Mouse (Mus musculus) small intestine, adult 10 weeks (tissue): ENCODE results near the gene Olfr1200. TPM values are rescaled to one million over a fixed set of nuclear protein-coding genes. Genes with fewer than 3 reads are reported as not detected.

Experiments used
- polyA plus RNA-seq: library from polyadenylated mRNA; stranded (reverse); fragments of 350-450 nt; fragmentation: Illumina TruSeq; extraction: RNeasy Lipid Tissue Mini Kit (QIAGEN cat#74804); gene quantifications from one replicate; pipeline ENCODE4 v1.2.3, GENCODE M21; 2014; ENCODE audit warnings: low replicate concordance

Gene Olfr1200
- polyA plus RNA-seq: not detected

DNA sequence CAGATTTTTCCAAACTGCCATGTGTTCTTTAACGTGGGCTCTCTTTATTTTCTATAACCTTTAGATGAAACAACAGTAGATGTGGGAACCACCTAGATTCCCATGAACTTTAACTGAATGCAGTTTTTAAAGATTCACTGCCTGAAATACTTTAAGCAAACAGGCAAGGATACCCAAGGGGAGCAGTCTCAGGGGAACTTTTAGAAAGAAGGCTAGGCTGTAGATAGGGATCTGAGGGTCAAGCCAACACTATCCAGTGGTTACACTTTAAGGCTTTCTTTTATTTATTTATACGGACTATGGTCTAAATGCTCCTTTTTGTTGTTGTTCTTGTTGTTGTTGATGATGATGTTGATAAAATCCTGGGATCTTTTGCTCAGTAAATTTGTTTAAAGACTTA lies at the start of gene Olfr1200:
Gene Olfr1200, minus strand, starts transcription at position 101 of the 400 bp plus-strand sequence.

DNA sequence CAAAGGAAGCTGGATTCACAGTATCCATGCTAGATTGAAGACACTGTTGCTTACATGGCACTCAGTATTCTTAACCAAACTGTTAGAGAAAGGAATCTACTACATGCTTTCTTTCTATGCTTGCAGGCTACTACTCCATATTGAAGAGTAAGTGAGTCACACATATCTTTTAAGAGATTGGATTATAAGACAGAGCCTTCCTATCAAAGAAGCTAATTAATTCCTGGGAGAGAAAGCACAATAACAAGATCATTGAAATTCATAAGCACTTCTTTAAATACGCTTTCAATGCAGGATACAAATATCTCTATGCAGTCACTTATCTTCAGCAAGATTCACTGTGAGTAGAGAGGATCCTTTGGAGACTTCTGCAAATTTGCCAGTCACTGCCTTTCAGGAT lies 43.9 kb upstream of the Olfr1200 start, which contains the start of gene Olfr1202:
Gene Olfr1202, plus strand, starts transcription at position 301 of the 400 bp plus-strand sequence.

DNA sequence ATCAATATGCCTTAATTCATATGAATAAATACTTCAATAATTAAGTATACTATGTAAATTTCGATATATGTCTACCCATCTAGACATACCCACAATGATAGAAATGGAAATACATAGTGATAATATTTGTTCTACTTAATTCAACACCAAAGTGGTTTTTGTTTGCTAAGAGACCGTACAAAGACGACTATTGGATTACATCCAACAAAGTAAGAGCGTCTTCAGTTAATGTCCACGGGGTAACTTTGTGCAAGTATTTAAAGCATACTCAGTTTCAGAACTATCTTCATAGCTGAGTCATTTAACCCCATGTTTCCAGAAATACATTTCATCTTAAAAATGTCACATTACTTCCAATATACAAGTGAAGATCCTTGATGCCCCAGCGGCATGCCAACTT lies 22.4 kb upstream of the Olfr1200 start, which contains the start of gene Olfr1201:
Gene Olfr1201, plus strand, starts transcription at position 301 of the 400 bp plus-strand sequence.

DNA sequence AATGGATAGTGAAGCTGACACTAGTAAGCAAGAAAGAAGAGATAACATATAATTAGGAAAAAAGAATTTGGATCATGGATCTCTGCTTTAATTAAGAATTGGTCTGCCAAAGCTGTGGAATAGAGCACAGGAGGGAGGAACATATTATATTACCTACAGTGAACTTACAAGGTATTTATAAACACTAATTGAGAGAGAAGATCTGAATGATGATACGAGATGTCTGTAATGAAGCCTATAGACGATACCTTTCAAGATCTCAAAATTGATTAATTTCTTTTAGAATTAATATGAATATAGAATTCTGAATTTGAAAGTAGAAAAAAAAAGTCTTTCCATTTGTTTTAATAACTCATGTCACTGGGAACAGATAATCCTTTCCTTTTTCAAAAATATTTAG lies 9.9 kb downstream of the Olfr1200 start, which contains the start of gene Olfr1199:
Gene Olfr1199, minus strand, starts transcription at position 101 of the 400 bp plus-strand sequence.

DNA sequence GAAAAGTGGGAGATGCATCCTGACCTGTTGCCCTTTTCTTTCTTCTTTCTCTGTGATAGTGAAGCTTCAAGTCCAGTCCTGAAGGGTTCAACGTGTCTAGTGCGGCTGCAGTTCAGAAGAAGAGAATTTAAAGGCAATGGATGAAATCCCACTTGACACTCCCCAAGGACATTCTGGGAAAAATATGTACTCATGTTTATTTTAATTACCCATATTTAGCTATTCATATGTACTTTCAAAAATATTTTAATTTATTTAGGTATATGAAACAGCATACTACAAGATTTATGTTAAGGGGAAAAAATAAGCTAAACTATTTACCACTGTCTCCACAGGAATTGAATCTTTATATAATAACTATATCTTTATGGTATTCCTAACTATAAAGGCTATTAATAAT lies 19.0 kb downstream of the Olfr1200 start, which contains the start of gene Olfr1198:
Gene Olfr1198, minus strand, starts transcription at position 101 of the 400 bp plus-strand sequence.

DNA sequence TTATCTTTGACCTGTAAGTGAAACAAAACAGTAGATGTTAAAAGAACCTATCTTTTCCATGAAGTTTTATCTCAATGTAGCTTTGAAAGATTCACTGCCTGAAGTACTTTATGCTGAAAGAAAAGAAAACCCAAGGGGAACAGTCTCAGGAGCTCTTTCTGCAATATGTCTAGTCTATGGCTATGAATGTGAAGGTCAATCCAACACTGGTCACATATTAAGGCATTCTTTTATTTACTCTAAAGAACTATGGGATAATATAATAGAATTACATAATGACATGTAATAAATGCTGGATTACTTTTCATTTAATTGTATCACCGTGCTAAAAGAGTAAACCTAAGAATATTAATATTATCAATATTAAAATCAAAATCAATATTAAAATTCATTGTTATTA lies 38.0 kb downstream of the Olfr1200 start, which contains the start of gene Olfr1197:
Gene Olfr1197, minus strand, starts transcription at position 101 of the 400 bp plus-strand sequence.

Other genes with a start within 250 kb of the Olfr1200 start
- not detected for gene Olfr1188, start 213.6 kb downstream of the Olfr1200 start, polyA plus RNA-seq
- gene Olfr1189, start 184.0 kb downstream of the Olfr1200 start, polyA plus RNA-seq: not detected
- not detected for gene Olfr1191-ps1, start 129.9 kb downstream of the Olfr1200 start, polyA plus RNA-seq
- gene Olfr1192-ps1, start 122.0 kb downstream of the Olfr1200 start, polyA plus RNA-seq: not detected
- gene Olfr1193, start 94.9 kb downstream of the Olfr1200 start, polyA plus RNA-seq: not detected
- not detected for gene Olfr1195, start 81.3 kb downstream of the Olfr1200 start, polyA plus RNA-seq
- not detected for gene Olfr1196, start 65.9 kb downstream of the Olfr1200 start, polyA plus RNA-seq
- not detected for gene Olfr1197, start 38.1 kb downstream of the Olfr1200 start, polyA plus RNA-seq
- gene Olfr1198, start 19.1 kb downstream of the Olfr1200 start, polyA plus RNA-seq: not detected
- not detected for gene Olfr1199, start 10.0 kb downstream of the Olfr1200 start, polyA plus RNA-seq
- not detected for gene Olfr1201, start 22.5 kb upstream of the Olfr1200 start, polyA plus RNA-seq
- not detected for gene Olfr1202, start 44.0 kb upstream of the Olfr1200 start, polyA plus RNA-seq
- gene Olfr1205, start 59.2 kb upstream of the Olfr1200 start, polyA plus RNA-seq: not detected
- gene Olfr1204, start 78.8 kb upstream of the Olfr1200 start, polyA plus RNA-seq: not detected
- not detected for gene Olfr1206, start 92.7 kb upstream of the Olfr1200 start, polyA plus RNA-seq
- gene Olfr1208, start 131.8 kb upstream of the Olfr1200 start, polyA plus RNA-seq: not detected
- gene Olfr1209, start 144.7 kb upstream of the Olfr1200 start, polyA plus RNA-seq: not detected
- not detected for gene Olfr1211, start 167.6 kb upstream of the Olfr1200 start, polyA plus RNA-seq
- not detected for gene Olfr1212, start 183.5 kb upstream of the Olfr1200 start, polyA plus RNA-seq
- not detected for gene Gm13762, start 209.8 kb upstream of the Olfr1200 start, polyA plus RNA-seq
- not detected for gene Olfr1214, start 222.2 kb upstream of the Olfr1200 start, polyA plus RNA-seq
- gene Olfr1215, start 236.5 kb upstream of the Olfr1200 start, polyA plus RNA-seq: not detected
- not detected for gene Olfr1216, start 247.9 kb upstream of the Olfr1200 start, polyA plus RNA-seq